Mouse (Mus musculus) kidney, postnatal 14 days (tissue): Measurements from ENCODE around the gene Krtap17-1.

Source experiments
- DNase-seq: peaks from one replicate; pipeline ENCODE4 v3.0.0; 2022; ENCODE audit warnings: mixed read lengths

The Krtap17-1 gene

DNA sequence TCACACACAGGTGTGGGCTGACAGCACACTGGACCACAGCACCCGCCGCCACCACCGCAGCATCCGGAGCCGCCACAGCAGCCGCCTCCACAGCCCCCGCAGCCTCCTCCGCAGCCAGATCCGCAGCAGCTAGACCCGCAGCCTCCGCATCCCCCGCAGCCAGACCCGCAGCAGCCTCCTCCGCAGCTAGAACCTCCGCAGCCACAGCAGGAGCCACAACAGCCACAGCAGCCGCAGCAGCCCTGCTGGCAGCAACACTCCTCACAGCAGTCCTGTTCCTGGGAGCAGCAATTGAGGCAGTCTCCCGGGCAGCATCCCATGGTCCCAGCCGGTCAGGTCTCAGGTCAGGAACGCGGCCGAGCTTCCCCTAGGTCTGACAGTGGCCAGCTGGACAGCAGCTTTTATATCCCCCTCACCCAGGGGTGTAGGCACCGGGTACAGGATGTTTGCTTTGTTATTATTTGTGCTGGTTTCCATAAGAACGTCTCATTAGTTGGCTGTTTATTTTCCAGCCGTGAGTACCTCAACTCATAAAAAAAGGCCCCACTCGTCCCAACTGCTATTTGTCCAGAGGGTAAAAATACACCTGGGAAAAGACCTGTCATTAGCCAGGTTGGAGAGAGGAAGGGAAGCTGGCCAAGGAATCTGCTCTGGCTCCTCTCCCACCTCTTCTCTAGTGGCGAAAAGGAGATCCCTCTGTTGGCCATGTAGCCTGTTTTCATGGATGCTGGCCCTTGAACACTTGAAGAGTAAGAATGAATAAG is at the start of gene Krtap17-1:
Gene Krtap17-1 (minus strand): TSS at position 375 of the 764 bp plus-strand sequence.
- DNase-seq = no peak

DNA sequence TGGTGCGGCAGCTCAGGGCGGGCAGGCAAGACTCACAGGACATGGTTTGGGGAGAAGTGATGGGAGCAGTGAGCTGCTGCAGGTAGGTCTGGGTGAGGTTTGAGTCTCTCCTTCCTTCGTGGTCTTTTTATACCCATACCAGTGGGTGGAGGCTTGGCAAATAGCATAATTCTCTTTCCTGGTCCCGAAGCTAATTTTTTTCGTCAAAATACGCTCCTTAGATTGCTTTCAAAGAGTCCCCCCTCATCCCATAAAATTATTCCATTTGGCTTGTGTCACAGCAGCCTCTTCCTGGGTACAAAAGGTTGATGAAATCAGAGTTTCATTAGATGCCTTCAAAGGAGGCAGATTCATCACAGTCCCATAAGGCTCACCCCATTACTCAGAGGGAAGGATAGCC is 47.7 kb upstream of the Krtap17-1 start, which contains the start of gene Krt34:
Gene Krt34 (minus strand): TSS at position 101 of the 400 bp plus-strand sequence.
- DNase-seq = no peak

DNA sequence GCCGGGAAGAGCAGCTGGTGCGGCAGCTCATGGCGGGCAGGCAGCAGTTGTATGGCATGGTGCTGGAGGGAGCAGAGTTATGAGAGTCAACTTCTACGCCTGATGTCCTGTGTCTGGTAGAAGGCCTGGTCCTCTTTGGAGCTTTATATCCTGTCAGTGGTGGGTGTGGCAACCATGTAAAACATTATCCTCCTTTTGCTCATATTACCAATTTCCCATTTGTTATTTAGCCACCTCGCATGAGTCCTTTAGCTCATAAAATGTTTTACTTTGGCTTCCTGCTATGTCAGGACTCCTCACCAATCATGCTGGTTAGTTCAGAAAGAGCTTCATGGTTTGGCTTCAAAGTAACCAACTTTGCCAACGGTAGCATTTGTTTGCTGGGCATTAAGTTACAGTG is 36.0 kb upstream of the Krtap17-1 start, which contains the start of gene Krt33b:
Gene Krt33b (minus strand): TSS at position 101 of the 400 bp plus-strand sequence.
- no peak for DNase-seq

DNA sequence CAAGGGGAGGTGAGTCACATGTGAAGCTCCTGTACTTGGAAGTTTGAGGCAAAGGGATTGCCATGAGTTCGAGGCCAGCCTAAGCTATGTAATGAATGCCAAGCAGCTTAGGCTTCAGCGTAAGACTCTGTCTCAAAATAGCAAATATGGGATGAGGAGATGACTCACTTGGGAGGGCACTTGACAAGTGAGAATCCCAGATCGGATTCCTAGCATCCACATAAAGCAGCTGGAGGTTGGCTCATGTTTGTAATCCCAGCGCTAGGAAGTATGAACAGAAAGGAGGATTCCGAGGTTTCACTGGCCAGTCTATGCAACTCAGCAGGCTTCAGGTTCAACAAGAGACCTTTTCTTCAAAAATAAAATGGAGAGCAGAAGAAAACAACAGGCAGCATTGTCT is 27.6 kb upstream of the Krtap17-1 start:
- no peak for DNase-seq

DNA sequence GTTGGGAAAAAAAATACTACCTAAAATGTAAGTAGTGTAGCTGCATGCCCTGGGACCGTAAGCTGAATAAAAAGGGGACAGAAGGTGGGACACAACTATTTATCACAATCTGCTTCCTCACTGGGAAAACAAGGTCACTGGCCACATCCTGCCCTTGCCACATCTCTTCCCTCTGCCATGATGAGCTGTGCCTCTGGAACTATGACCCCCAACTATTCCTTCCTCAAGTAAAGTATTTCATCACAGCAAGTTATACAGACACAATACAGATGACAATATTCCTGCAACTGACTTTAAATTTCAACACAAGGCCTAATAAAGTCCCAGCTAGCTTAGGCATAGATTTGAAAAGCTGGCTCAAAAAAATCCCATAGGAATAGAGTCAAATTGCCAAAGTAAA is 25.7 kb upstream of the Krtap17-1 start:
- no peak for DNase-seq

DNA sequence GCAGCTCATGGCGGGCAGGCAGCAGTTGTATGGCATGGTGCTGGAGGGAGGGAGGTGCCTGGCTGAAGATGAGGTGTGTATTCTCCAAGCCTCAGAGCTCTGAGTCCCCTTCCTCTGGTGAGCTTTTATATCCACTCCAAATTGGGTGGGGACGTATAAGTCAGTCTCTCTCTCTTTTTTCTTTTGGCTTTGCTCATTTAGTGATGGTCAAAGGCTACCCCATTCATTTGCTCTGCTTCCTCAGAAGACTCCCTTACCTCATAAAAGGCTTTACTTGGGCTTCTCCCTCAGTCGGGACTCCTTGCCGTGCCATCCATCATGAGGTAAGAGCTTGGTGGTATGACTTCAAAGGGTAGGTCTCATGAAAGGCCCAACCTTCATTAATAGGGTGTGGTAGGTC is 22.3 kb upstream of the Krtap17-1 start, which contains the start of gene Krt33a:
Gene Krt33a (minus strand): TSS at position 101 of the 400 bp plus-strand sequence.
- DNase-seq = no peak

DNA sequence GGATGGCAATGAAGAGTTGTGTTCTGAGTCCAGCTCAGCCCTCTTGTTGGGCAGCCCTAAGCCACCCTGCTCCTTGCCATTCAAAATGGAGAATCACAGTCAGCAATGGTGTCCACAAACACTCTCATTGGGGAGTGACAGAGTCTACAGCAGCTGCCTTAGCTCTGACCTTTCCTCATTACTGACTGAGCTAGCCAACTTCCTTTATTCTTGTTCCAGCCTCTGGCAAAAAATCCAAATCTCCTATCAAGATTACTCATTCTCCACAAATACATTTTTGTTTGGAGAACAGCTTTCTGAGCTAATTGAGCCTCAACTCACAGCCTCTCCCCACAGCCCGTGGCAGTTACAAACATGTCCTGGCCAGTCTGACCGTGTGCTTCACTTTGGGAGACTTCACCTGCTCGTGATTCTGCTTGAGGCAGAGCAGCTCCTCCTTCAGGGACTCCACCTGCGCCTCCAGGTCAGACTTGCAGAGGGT is 19.9 kb upstream of the Krtap17-1 start:
- DNase-seq = peak; percentile 1

DNA sequence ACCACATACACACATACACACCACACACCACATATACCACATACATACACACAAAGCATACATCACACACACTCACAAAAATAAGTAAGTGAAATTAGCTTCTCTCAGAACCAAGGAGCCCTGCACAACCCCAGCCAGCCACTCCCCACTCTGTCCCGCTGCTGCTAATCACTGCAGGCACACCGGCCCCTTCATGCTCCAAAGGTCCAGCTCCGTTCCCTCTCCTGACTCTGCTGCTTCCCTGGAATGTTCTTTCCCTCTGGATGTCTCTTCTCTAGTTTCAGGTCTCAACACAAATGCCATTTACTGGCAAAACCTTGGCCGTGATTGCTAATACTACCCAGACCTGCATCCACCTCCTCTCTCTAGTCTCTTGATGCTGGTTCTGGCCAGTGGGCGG is 16.9 kb upstream of the Krtap17-1 start:
- DNase-seq = no peak

DNA sequence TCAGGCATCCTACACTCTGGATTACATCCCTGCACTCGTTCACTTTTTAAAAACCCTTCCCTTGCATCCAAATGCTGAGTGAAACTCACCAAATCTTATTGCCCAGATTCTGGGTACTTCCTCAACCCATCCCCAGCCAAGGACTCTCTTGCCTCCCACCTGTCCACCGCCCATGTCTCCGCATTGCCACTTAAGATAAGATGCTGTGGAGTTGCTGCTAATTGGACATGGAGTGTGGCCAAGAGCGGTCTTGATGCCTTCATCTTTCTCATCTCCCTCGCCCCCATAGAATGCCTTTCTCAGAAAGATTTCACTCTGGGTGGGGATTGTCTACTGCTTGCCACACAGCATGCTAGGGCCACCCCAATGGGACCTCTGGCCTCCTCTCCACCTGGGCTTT is 14.5 kb upstream of the Krtap17-1 start:
- no peak for DNase-seq

DNA sequence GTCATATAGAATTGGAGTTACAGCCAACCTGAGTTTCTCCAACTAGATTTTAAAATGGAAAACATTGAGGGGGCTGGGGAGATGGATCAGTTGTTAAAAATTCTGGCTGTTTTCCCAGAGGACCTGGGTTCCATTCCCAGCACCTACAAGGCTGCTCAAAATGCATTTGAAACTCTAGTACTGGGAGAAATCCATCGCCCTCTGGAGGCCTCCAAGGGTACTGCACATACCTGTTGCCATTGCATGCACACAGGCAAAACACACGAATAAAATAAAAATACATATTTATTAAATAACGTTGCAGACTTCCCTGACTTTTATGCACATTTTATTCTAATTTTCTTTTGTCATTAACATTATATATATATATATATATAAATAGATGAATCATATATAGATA is 12.8 kb upstream of the Krtap17-1 start:
- no peak for DNase-seq

DNA sequence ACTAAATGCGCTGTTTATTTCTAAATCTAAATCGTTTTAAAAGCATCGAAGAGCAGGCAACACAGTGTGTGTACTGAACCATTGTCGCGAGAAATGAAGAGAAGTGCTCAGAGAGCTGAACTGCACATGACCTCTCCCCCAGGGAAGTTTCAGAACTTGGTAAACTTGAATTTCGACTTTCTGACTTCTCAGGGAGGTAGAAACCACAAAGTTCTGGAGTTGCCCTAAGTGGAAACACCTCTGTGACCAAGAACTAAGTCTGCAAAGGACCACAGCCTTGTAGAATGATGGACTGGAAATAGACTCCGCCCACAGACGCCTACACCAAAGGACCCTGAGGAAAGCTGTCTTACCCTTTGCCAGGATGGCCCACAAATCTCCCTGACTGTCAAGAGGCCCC is 12.1 kb upstream of the Krtap17-1 start:
- DNase-seq = no peak

DNA sequence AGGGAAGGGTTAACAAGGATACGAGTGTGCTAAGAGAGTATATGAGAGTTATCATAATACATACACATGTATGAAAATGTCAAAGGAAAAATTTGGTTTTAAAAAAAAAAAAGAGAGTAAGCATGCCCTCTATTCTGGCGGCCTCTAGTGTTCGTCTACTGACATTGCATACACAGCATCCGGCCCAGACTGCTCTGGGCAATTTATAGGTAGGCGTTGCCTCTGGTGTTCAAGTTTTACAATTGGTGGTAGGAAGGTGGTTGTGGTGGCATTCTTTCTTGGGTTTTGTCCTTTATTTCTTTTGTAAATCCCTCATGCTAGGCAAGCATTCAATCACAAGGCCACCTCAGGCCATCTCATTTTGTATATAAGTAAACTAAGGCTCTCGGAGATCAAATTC is 11.1 kb upstream of the Krtap17-1 start:
- peak; percentile 57 for DNase-seq

DNA sequence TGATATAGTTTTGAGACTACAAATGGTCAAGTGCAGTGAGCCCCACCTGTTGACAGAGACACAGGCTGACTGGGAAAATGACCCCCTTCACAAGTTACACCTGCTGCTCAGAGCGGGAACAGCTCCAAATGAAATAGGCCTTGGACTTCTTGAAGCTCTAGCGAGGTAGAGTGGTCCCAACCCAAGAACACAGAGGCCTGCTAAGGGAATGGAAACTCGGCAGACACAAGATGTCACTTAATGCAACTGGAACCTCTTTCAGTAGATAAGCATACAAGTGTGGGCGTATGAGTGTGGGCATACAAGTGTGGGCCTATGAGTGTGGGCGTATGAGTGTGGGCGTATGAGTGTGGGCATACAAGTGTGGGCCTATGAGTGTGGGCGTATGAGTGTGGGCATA is 5.3 kb upstream of the Krtap17-1 start:
- no peak for DNase-seq

DNA sequence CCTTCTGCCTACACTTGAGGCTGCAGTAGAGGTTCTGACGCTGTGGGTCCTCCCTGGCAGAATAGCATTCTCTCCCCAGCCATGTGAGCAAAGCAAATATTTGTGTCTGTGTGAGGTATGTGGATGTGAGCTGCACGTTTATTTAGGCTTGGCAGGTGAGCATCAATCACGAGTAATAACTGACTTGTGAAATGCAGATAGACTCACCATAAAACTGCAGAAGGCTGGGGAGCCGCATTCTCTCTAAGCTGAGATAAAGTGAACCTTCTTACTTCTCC is 529 bp upstream of the Krtap17-1 start:
- no peak for DNase-seq

DNA sequence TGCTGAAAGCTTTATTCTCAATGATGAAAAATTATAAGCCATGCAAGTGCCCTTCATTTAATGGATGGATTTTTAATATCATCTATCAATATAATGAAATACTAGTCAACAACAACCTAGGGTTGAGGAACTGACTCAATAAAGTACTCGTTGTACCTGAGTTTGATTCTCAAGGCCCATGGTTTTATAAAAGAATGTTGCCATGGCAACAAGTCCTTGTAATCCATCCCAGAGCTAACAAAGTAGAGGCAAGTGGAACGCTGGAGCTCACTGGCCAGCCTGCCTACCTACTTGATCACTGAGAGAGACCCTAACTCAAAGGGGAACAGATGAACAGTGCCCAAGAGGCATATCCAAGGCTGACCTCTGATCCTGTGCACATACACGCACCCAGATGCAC is 3.2 kb downstream of the Krtap17-1 start:
- no peak for DNase-seq

DNA sequence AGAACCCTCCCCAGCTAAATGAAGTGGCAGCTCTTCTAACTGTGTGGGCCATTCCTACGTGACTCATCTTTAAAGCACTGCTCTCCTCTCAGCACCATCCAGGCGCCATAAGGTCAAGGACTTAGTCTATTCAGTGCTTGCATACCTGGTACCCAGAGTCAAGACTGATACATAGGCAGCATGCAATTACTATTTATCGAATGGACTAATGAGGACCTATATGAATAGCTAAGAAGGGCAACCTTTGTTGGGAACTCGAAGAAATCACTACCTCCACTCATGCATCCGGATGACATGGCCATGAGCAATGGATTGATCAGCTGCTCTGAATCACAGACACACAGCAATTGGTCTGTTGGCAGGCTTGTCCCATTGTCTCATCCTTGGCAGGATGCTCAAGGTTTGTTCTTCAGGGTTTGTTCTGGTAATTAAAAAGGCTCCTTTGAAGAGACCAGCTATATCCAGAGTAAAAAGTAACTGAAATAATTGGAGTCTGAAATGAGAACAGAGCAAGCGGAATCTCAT is 3.9 kb downstream of the Krtap17-1 start:
- DNase-seq = no peak

DNA sequence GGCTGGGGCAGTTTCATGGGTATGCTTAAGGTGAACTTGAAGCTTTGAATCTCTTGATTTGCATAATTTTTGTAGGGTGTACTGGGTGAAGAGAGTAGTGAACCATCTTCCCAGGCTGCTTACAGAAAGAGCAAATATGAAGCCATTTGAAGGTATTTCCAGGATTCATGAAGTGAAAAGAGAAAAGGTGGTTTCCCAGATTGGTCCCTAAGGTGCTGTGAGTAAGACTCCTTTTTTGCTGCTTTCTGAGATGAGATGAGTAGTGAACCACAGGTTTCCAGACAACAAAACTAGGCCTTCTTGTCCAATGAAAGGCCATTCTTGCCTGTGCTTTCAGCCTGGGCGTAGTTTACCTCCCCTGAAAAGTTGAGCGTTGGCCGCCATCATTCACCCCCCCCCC is 5.3 kb downstream of the Krtap17-1 start:
- no peak for DNase-seq

DNA sequence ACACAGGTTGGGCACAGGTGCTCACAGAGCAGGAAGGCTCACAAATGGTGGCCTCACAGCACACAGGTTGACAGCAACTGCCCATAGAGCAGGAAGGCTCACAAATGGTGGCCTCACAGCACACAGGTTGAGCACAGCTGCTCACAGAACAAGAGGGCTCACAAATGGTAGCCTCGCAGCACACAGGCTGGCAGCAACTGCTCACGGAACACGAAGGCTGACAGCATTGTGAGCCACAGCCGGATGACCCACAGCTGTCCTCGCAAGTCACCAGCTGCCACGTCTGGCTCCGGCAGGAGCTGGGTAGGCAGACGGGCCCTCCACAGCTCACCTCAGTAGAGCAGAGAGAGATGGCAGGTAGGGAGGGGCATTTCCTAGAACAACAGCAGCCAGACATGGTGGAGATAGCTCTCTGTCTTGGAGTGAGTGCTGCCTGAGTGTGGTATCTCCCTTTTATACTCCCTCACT is 7.6 kb downstream of the Krtap17-1 start, which contains the start of gene Krtap16-1:
Gene Krtap16-1 (minus strand): TSS at position 418 of the 468 bp plus-strand sequence.
- DNase-seq = no peak

DNA sequence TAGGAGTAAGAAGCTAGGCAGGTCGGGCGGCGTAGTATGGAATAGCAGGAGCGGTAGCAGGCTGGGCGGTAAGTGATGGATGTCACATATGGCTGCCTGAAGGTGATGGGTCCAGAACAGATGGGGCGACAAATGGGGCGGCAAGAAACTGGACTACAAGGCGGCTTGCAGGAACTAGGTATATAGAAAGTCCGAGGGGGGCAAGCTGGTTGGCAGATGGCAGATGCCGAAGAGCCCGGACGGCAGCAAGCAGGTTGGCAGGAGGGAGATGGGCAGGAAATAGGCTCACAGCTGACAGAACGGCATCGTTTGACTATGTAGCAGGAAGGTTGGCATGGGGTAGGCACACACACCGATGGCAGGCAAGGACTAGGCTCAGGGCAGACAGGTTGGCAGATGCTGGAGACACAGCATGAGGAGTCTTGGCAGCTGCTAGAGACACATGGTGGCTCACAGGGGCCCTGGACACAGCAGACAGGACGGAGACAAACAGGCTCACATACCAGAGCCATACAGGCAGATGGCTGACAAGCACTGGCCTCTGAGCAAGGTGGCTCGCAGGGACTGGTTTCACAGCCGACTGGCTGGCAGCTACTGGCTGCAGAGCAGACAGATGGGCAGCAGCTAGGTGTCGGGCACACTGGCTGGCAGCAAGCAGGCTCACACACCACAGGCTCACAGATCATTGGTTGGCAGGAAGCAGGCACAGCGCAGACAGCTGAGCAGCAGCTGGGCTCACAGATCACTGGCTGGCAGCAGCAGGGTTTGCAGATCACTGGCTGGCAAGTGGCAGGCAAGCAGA is 8.3 kb downstream of the Krtap17-1 start:
- peak; percentile 7 for DNase-seq

DNA sequence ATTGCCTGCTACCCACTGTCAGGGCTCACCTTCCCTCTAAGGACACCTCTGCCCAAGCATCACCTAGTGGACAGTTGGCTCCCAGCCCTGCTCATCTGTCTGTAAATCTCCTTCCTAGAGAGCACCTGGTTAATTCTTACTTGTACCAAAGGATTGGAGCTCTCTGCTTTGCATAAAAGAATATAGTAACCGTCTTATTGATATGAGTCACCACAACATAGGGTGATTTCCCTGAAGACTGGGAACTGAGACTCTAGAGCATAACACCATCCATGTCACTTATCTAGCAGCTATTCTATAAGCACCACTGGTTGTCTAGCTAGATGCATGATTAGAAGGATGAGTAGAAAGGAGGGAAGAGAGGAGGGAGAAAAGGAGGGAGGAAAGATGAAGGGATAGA is 10.4 kb downstream of the Krtap17-1 start:
- DNase-seq = no peak

DNA sequence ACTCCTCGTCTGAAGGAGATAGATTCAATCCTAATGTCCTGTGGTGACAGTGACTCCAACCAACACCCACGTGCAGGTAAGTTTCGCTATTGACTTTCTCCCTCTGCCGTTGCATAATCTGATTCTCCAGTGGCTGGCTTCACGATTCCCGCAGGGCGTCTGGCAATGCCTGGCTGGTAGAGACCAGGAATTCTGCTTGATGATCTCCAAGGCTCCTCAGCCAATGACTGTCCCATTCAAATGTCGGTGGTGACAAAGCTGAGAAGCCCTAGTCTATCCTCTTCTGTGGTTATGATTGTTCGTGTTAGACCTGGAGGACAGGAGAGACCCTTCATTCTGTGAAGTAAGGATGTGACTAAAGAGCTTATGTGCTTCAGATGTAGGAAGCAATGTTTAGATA is 11.1 kb downstream of the Krtap17-1 start:
- DNase-seq = no peak

DNA sequence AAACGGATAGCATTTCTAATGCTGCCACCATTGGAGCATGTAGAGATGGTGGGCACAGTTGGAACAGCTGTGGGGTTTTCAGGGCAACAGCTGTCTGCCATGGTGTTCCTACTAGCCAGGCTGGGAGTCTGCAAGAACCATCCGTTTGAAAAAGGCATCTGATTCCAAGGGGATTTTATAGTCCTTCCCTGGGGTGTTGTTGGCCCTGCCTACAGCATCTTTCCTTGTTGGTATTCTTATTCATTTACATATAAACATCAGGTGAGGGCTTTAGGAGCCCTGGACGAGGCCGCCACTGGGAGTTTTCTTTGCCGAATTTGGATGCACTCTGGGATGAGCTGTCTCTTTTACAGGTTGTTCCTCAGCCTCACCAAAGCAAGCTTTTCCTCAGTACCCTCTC is 14.8 kb downstream of the Krtap17-1 start, which contains the start of gene Krtap29-1:
Gene Krtap29-1 (minus strand): TSS at position 101 of the 400 bp plus-strand sequence.
- DNase-seq = no peak

DNA sequence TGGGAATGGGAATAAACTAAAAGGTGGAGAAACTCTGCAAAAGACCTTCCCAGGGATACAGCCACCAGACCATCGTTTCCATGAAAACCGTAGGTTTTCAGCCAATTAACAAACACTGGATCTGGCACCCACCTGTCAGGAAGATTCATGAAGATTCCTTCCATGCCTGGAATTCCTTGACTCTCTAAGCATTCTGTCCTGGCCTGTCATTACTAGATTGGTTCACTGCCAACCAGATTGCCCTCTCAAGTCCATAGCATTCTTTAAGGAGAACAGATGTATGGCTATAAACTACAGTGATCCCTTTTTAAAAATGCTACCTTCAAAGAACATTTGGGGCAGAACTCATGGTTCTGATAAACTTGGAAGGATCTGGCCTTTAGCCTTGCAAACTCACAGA is 27.8 kb downstream of the Krtap17-1 start:
- no peak for DNase-seq

DNA sequence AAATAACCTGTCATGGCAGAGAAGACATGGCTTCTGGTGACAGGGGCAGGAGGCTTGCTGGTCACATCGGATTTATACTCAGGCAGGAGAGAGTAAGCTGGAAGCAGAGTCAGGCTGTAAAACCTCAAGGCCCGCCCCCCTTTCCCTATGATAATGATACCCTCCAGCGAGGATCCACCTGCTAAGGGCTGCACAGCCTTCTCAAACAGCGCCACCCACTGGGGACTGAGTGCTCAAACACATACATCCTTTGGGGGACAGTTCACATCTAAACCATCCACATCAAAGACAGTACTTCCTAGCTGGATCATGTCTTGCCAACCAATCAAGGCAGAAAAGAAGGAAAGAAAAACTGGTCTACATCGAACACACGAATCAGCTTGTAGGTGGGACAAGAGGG is 29.6 kb downstream of the Krtap17-1 start:
- DNase-seq = no peak
